Mouse (Mus musculus) hindbrain, embryonic 13.5 days (tissue): ENCODE results near the gene Ins2. TPM values are rescaled to one million over a fixed set of nuclear protein-coding genes. Genes with fewer than 3 reads are reported as not detected.

Source experiments
- ATAC-seq: fragments of 200-750 bp; cut with Nextera tagmentation; 2 replicates; pipeline ENCODE4 v1.8.0; 2017; ENCODE audit warnings: moderate TSS enrichment; ENCODE audit not compliant: low FRiP score
- H3K27ac ChIP-seq: fragments of 300-500 bp; sonication (generic); 2 replicates; pipeline ENCODE4 v1.5.1; 2015; ENCODE audit warnings: inconsistent platforms, mild to moderate bottlenecking, moderate library complexity
- H3K27me3 ChIP-seq: fragments of 300-500 bp; sonication (generic); 2 replicates; pipeline ENCODE4 v1.6.1; 2015; ENCODE audit warnings: mild to moderate bottlenecking, inconsistent platforms
- H3K36me3 ChIP-seq: fragments of 300-500 bp; sonication (generic); 2 replicates; pipeline ENCODE4 v1.6.1; 2015; ENCODE audit warnings: mild to moderate bottlenecking, inconsistent platforms
- H3K4me1 ChIP-seq: fragments of 300-500 bp; sonication (generic); replicated peaks from 2 replicates; pipeline ENCODE4 v1.6.1; 2015; ENCODE audit warnings: inconsistent platforms
- H3K4me2 ChIP-seq: fragments of 300-500 bp; sonication (generic); 2 replicates; pipeline ENCODE4 v1.6.1; 2015; ENCODE audit warnings: inconsistent platforms, mild to moderate bottlenecking, moderate library complexity
- H3K4me3 ChIP-seq: fragments of 300-500 bp; sonication (generic); 2 replicates; pipeline ENCODE4 v1.5.1; 2015; ENCODE audit warnings: mild to moderate bottlenecking, inconsistent platforms
- H3K9ac ChIP-seq: fragments of 300-500 bp; sonication (generic); 2 replicates; pipeline ENCODE4 v1.6.1; 2015; ENCODE audit warnings: mild to moderate bottlenecking, inconsistent platforms
- H3K9me3 ChIP-seq: fragments of 300-500 bp; sonication (generic); 2 replicates; pipeline ENCODE4 v1.6.1; 2016; ENCODE audit warnings: inconsistent platforms
- WGBS: fragments of 180-500 bp; shearing (Covaris S2); methylation state at CpG from one replicate; pipeline ENCODE4 v1.1.7; 2015; 5-methylcytosine and 5-hydroxymethylcytosine counted together
- polyA plus RNA-seq: library from polyadenylated mRNA; unstranded; fragments of >200 nt; fragmentation: Nextera tagmentation; extraction: Ambion mirVana; gene quantifications from 2 replicates; pipeline ENCODE4 v1.2.1, GENCODE M21; 2015

The Ins2 gene
- polyA plus RNA-seq = 0.83 and 0.99 TPM in 2 replicates

DNA sequence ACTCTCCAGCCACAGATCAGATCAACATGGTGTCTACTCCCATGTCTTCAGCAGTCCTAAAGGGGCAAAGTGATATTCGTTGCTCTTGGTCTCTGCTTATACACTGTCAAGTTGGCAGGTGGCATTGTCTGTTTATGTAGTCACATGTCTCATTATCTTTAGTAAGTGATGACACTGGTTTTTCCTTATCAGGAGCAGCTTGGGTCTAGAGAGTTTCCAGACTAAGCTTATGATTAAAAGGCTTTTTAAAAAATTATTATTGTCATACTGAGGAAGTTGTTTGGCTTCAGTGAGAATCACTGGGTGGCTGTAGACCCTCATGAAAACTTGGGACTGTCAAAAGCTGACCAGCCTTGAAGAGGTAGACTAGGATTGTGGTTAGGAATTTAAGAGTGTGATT is at the start of gene Ins2:
Ins2 (minus strand) TSS at position 101 of the 400 bp plus-strand sequence.
- H3K27me3 ChIP-seq = no peaks in the 10 kb centered on the region
- no peaks in the 10 kb centered on the region for H3K9me3 ChIP-seq
- WGBS = 77% methylated on average over 1 of the region's 1 CpGs
- H3K4me3 ChIP-seq = no peak within 1 kb of the TSS
- H3K36me3 ChIP-seq = no peaks in the 10 kb centered on the region
- no peak within 1 kb of the TSS for H3K27ac ChIP-seq
- H3K4me1 ChIP-seq = no peaks in the 10 kb centered on the region
- no peak within 1 kb of the TSS for H3K4me2 ChIP-seq
- H3K9ac ChIP-seq = no peak within 1 kb of the TSS
- no peak for ATAC-seq

DNA sequence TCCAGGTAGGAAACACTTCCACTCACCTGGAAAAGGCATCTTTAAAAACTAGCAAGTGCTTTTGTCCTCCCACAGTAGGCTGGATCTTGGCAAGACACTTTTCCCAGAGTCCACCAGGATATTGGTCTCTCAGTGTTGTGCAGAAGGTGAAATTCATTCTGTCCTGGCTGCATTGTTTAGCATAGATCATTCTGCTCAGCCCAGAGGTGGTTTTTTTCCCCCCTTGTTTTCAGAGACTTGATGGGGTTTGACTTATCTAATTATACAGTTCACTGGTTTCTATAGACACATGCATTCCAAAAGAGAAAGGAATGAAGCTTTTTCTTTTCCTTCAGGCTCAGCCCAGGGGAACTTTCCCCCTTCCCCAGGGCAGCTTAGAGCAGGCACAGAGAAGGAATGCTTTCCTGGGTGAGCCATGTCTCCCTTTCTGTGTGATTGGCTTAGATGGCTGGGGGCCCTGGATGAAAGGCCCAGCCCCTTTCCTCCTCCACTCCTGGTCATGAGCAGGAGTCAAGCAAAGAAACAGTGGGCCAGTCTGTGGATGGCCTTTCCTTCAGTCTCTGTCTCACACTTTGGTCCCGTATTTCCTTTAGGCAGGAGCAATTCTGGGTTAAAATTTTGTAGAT is 49.6 kb upstream of the Ins2 start:
- Histone ChIP-seq H3K27ac (0 out of 2 replicates have a peak overlapping the region, but pooled peaks have one; percentile 20), H3K9me3 (no peaks in the 10 kb centered on the region), H3K36me3 (no peaks in the 10 kb centered on the region), H3K4me1 (peaks cover 6% of the 10 kb centered on the region), H3K4me2 (no peak overlapping the region), H3K4me3 (no peak overlapping the region), H3K9ac (no peak overlapping the region), H3K27me3 (no peaks in the 10 kb centered on the region)
- no peak for ATAC-seq
- 48% methylated on average over 1 of the region's 1 CpGs for WGBS

DNA sequence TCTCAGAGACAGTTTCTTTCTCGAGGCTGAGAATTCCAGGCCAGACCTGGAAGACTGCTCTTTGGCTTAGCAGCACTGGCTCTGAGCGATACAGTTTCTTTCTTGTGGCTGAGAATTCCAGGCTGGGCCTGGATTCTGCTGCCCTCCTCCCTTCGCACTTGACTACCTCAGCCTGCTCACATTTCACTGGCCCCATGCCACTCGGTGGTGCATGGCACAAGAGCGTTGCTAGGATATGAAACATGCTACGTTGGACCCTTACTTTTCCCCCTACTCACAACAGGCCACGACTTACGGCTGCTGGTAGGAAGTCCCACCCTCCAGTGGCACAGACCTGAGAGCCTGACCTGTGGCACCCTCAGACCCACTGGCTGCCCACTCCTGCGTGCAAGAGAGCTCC is 46.5 kb upstream of the Ins2 start:
- Histone ChIP-seq H3K4me2 (no peak overlapping the region), H3K9ac (no peak overlapping the region), H3K9me3 (no peaks in the 10 kb centered on the region), H3K4me3 (no peak overlapping the region), H3K27ac (no peak overlapping the region), H3K27me3 (no peaks in the 10 kb centered on the region), H3K4me1 (peaks cover 6% of the 10 kb centered on the region), H3K36me3 (no peaks in the 10 kb centered on the region)
- ATAC-seq = no peak
- 58% methylated on average over 9 of the region's 9 CpGs for WGBS

DNA sequence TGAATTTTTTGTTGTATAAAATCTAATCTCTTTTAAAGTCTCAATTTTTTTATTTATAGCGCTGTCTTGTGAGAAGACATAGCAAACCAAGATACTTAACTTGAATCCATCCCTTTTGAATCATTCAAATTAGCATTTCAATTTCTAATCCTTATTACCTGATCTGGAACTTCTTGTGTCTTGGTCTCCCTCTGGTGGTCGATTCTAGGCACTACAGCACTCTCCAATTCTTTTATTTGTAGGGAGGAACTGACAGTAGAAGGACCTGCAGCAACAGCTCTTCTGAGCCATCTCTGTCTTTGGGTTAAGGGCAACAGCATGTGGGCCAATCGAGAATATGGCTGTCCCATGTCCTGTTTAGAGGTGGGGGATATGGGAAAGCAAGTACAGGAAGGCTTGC is 5.4 kb downstream of the Ins2 start:
- Histone ChIP-seq H3K4me2 (no peak overlapping the region), H3K9me3 (no peaks in the 10 kb centered on the region), H3K9ac (no peak overlapping the region), H3K4me1 (no peaks in the 10 kb centered on the region), H3K27me3 (no peaks in the 10 kb centered on the region), H3K36me3 (no peaks in the 10 kb centered on the region), H3K27ac (no peak overlapping the region), H3K4me3 (no peak overlapping the region)
- ATAC-seq = no peak
- 8% methylated on average over 3 of the region's 3 CpGs for WGBS

DNA sequence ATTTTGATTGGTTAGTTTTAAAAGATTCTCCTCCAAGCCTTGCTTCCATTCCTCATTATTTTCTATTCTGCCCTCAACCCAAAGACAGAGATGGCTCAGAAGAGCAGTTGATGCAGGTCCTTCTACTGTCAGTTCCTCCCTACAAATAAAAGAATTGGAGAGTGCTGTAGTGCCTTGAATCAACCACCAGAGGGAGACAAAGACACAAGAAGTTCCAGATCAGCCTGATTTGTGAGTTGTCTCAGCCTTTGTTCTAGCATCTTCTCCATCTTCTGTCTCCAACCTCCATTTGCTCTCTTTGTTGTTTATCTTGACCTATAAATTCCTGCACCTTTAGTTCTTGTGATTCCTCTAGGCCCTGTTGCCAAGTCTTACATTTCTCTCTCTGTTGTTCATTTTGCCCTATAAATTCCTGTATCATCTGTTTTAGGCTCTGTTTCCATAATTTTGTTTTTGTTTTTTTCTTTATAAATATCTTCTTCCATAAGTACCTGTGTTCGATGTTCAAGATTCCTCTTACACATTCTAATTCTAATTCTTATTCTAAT is 6.2 kb downstream of the Ins2 start:
- H3K4me1 ChIP-seq = no peaks in the 10 kb centered on the region
- H3K27ac ChIP-seq = no peak overlapping the region
- WGBS = 78% methylated on average over 1 of the region's 1 CpGs
- no peak overlapping the region for H3K9ac ChIP-seq
- no peak overlapping the region for H3K4me3 ChIP-seq
- no peaks in the 10 kb centered on the region for H3K36me3 ChIP-seq
- H3K4me2 ChIP-seq = no peak overlapping the region
- H3K9me3 ChIP-seq = no peaks in the 10 kb centered on the region
- no peak for ATAC-seq
- no peaks in the 10 kb centered on the region for H3K27me3 ChIP-seq

DNA sequence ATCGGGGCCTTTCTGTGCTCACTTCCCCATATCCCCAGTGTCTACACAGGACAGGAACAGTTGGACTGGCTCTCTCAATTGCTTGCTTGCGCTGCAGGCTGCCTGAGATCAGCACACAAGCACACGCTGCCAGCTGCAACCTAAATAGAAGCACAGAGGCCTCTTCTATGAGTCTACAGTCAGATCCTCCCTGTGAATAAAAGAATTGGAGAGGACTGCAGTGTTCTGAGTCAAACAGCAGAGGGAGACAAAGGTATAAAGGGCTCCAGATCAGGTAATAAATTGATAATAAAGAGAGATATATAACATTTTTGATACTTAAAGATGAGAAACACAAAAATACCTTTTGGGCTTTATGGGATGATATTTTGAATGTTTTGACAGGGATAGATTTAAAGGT is 17.2 kb downstream of the Ins2 start:
- Histone ChIP-seq H3K4me2 (no peak overlapping the region), H3K27ac (no peak overlapping the region), H3K9ac (no peak overlapping the region), H3K4me1 (no peaks in the 10 kb centered on the region), H3K4me3 (no peak overlapping the region), H3K27me3 (no peaks in the 10 kb centered on the region), H3K9me3 (no peaks in the 10 kb centered on the region), H3K36me3 (no peaks in the 10 kb centered on the region)
- WGBS = 64% methylated on average over 3 of the region's 3 CpGs
- ATAC-seq = no peak

DNA sequence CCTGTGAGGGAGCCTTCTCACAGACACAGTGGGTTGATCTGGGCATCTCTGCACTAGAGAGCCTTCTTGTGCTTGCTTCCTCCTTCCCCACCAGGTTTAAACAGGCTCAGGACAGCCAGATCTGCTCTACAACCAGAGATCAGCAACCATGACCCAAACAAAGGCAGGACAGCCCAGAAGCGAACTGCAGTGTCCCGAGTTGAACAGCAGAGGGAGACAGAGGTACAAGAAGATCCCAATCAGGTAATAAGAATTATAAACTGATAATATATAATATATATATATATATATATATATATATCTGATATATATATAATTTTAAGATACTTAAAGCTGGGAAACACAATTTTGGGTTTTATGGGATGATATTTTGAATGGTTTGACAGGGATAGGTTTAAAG is 22.5 kb downstream of the Ins2 start:
- no peak overlapping the region for H3K4me2 ChIP-seq
- no peaks in the 10 kb centered on the region for H3K4me1 ChIP-seq
- WGBS = 2% methylated on average over 2 of the region's 2 CpGs
- no peak overlapping the region for H3K27ac ChIP-seq
- H3K9me3 ChIP-seq = no peaks in the 10 kb centered on the region
- no peak overlapping the region for H3K4me3 ChIP-seq
- ATAC-seq = no peak
- H3K36me3 ChIP-seq = no peaks in the 10 kb centered on the region
- no peaks in the 10 kb centered on the region for H3K27me3 ChIP-seq
- no peak overlapping the region for H3K9ac ChIP-seq

DNA sequence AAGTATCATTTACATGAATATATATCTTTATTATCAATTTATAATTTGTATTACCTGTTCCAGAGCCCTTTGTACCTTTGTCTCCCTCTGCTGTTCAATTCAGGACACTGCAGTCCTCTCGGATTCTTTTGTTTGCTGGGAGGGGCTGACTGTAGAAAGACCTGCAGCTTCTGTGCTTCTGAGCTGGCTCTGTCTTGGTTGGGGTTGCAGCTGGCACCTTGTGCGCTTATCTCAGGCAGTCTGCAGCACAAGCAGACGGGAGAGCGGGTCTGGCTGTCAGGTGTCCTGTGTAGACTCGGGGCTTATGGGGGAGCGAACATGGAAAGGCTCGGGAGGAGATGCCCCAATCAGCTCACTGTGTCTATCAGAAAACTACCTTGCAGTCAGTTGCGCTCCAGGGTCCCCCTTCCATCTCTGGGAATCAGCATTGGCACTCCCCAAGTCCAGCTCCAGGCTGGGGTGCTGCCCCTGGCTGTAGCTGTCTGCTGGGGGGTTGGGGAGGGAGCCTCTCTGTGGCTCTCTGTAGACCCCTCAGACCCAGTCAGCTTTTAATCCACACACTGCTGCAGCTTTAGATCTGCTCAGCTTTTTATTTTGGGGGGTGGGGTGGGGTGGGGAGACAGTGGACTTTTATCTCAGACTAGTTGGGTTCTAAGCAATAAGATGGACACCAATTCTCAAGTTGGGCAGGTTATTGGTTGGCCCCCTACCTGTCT is 28.2 kb downstream of the Ins2 start:
- ATAC-seq = 0 out of 2 replicates have a peak, but pooled peaks have one; percentile 43
- no peaks in the 10 kb centered on the region for H3K9me3 ChIP-seq
- H3K27me3 ChIP-seq = no peaks in the 10 kb centered on the region
- H3K36me3 ChIP-seq = no peaks in the 10 kb centered on the region
- H3K27ac ChIP-seq = peak overlapping the region; percentile 71; the same call in 1 of the 2 replicates
- WGBS = 10% methylated on average over 8 of the region's 8 CpGs
- 0 out of 2 replicates have a peak, but pooled peaks cover 4% of the 10 kb centered on the region for H3K4me1 ChIP-seq
- H3K4me3 ChIP-seq = peak overlapping the region; percentile 35
- peak overlapping the region; percentile 75 for H3K9ac ChIP-seq
- H3K4me2 ChIP-seq = peak overlapping the region; percentile 59

DNA sequence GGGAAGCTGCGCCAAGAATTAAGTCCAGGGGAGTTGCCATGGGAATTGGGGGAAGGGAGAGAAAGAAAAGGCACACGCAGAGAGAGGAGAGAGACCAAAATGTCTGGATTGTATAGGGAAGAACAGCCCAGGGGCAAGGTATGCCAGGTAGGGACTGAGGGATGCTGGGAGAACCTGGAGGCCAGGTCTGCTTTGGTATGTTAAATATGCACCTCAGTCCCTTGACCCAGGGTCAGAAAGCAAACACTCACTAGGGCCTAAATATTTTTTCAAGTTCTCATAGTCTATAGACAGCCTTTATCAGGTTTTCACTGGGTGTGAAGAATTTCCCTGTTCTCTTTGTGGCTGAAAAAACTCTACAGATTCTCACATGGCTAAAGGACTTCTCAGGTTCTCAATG is 36.3 kb downstream of the Ins2 start:
- ATAC-seq = no peak
- Histone ChIP-seq H3K4me1 (no peaks in the 10 kb centered on the region), H3K27me3 (no peaks in the 10 kb centered on the region), H3K9ac (no peak overlapping the region), H3K9me3 (no peaks in the 10 kb centered on the region), H3K27ac (no peak overlapping the region), H3K4me3 (no peak overlapping the region), H3K4me2 (no peak overlapping the region), H3K36me3 (no peaks in the 10 kb centered on the region)
- WGBS = 72% methylated on average over 2 of the region's 2 CpGs

DNA sequence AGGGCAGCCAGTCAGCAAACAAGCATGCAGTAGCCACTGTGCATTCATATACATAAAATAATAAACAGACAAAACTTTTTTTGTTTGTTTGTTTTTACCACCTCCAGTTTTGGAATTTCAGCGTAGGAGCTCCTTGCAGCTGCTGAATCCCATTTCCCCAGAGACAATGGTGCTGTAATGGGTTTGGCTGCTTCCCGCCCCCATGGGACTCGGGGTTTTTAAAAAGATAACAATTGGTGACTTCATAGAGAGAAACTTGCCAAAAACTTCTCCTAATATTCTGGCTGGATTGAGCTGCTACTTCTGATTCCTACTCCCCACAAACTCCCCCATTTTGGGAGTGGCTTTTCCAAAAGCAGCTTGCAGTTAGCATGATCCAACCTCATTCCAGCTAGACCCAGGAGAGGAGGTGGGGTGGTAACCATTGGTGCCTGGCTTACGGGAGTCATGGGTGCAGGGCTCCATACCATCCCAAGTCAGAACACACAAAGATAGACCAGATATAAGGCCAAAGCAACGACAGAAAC is 43.8 kb downstream of the Ins2 start:
- Histone ChIP-seq H3K27me3 (no peaks in the 10 kb centered on the region), H3K4me2 (no peak overlapping the region), H3K27ac (no peak overlapping the region), H3K36me3 (no peaks in the 10 kb centered on the region), H3K9me3 (no peaks in the 10 kb centered on the region), H3K4me1 (no peaks in the 10 kb centered on the region), H3K4me3 (no peak overlapping the region), H3K9ac (no peak overlapping the region)
- WGBS = 67% methylated on average over 5 of the region's 5 CpGs
- ATAC-seq = no peak

DNA sequence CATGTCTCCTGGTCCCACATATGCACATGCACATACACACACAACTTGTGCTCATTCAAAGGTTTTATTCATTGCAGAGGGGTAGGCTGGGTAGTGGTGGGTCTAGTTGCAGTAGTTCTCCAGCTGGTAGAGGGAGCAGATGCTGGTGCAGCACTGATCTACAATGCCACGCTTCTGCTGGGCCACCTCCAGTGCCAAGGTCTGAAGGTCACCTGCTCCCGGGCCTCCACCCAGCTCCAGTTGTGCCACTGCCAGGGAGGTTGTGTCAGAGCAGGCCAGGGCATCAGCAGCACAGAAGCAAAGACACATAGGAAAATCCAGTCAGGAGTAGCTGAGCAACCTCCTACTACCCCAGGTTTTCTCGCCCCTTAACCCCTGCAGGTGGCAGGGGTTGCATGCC is 64.6 kb downstream of the Ins2 start:
- no peak overlapping the region for H3K9ac ChIP-seq
- 88% methylated on average over 3 of the region's 3 CpGs for WGBS
- no peak for ATAC-seq
- H3K4me3 ChIP-seq = no peak overlapping the region
- no peaks in the 10 kb centered on the region for H3K9me3 ChIP-seq
- no peaks in the 10 kb centered on the region for H3K4me1 ChIP-seq
- no peaks in the 10 kb centered on the region for H3K27me3 ChIP-seq
- H3K4me2 ChIP-seq = no peak overlapping the region
- H3K36me3 ChIP-seq = no peaks in the 10 kb centered on the region
- H3K27ac ChIP-seq = no peak overlapping the region

DNA sequence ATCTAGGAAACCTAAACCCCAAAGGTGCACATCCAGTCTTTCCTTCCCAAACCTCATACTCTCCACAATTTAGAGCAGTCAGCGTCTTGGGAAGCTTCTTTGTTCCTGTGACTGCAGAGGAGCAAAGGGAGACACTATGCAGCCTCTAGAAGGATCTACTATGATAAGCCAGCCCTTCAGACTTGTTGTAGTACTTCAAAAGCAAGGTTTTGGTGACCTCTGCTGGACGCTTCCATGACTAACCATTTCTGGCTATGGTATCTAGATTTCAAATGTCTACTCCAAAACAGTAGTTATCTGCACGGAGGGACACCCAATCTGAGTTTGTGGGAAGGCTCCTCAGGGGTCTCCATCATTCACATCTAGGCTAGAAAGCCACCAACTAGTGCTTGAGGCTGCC is 67.5 kb downstream of the Ins2 start:
- ATAC-seq = no peak

More for the DNA sequence above, 67.5 kb downstream of the Ins2 start:
- Histone ChIP-seq H3K9ac (no peak overlapping the region), H3K4me2 (no peak overlapping the region), H3K4me1 (no peaks in the 10 kb centered on the region), H3K27me3 (no peaks in the 10 kb centered on the region), H3K27ac (no peak overlapping the region), H3K4me3 (no peak overlapping the region), H3K9me3 (no peaks in the 10 kb centered on the region), H3K36me3 (no peaks in the 10 kb centered on the region)
- WGBS = 15% methylated on average over 3 of the region's 3 CpGs
